Comparison of ENCODE assay signal across 8 mouse cellular contexts in the genomic region with DNA sequence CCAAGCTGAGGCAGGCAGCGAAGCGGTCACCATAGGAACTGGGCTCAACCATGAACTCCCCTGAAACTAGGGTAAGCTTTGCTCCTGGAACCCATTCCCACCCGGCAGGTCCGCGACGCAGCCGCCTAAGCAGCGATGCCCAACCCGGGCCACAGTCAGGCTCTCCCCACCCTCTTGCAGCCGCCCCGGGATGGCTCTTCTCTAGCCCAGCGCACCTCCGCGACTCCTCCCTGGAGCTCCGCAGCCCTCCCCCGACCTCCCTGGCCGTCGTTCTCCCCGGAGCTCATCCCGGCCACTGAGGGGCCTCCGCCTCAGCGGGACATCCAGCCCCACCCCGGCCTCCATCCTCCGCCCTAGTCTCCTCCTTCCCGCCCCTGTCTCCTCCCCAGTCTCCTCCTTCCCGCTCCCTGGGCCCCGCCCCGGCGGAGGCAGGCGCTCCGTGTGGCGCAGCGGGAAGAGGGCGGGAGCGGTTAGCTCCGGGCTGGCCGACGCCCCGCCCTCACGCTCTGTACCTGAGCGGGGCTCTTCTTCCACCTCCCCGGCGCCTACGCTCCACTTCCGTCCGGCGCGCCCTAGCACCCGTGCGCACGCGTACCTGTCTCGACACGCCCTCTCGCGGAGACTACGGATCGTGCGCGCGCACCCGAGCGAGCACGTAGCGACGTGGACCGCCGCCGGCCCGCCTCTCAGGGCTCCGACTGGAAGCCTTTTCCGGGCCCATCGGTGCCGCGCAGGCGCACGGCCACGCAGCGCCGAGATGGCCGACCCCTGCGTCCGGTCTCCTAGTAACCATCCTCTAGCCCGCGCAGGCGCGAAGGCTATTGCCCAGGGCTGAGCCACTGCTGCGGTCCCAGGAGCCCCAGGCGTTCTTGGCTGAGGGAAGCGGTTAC. TPM values are rescaled to one million over a fixed set of nuclear protein-coding genes. Genes with fewer than 3 reads are reported as not detected.
DNase-seq lines count a peak whose midpoint lies in the region; ATAC-seq and TF ChIP-seq lines count a peak whose summit lies in the region.

No protein-coding gene starts in this region.

- peak; percentile 50 to 78; a peak in 3 of 4 replicates for TF ChIP-seq POLR2A in MEL (IDR thresholded peaks at IDR 0.05; ENCODE audit: control insufficient read depth in 1 of 2, insufficient read depth in 1 of 2, low read depth in 1 of 2, low read length in 2 of 2, poor library complexity in 1 of 2)
- peak; percentile 98 for TF ChIP-seq POLR2A in cerebellum, adult 2 months (IDR thresholded peaks at IDR 0.05; ENCODE audit: borderline replicate concordance, insufficient read depth, low read length)

- no peak for TF ChIP-seq CTCF in MEL (IDR thresholded peaks at IDR 0.05 in 2 of 3, conservative IDR thresholded peaks at IDR 0.05 in 1 of 3; ENCODE audit: control insufficient read depth in 1 of 3, insufficient read depth in 1 of 3, low read depth in 2 of 3, low read length in 3 of 3, poor library complexity in 1 of 3, severe bottlenecking in 1 of 3)
- no peak for TF ChIP-seq CTCF in cerebellum, adult 2 months (IDR thresholded peaks at IDR 0.05; ENCODE audit: borderline replicate concordance, insufficient read depth, low read depth, low read length)
- peak; percentile 72 for TF ChIP-seq CTCF in forebrain, postnatal 0 days (IDR thresholded peaks at IDR 0.05; ENCODE audit: low read depth)

- H3K4me1 ChIP-seq in MEL (ENCODE audit: control insufficient read depth in 1 of 2, insufficient read depth in 2 of 2, low read length in 2 of 2) = peaks cover 5 to 12% of the 10 kb centered on the region in 2 experiments; a peak in 3 of 4 replicates
- no peaks in the 10 kb centered on the region; the same call in 1 of the 2 replicates for H3K4me1 ChIP-seq in cerebellum, adult 2 months (ENCODE audit: control insufficient read depth, insufficient read depth, low read length)
- H3K4me1 ChIP-seq in forebrain, postnatal 0 days (ENCODE audit: insufficient read depth) = no peaks in the 10 kb centered on the region
- H3K4me1 ChIP-seq in lung, embryonic 15.5 days = peaks cover 9% of the 10 kb centered on the region

- under 1% methylated on average over 90 of the region's 90 CpGs for WGBS in cerebellum, adult 2 months
- 1% methylated on average over 83 of the region's 90 CpGs for WGBS in forebrain, postnatal 0 days
- WGBS in lung, embryonic 15.5 days = under 1% methylated on average over 90 of the region's 90 CpGs

- H3K79me2 ChIP-seq in MEL (ENCODE audit: control insufficient read depth, insufficient read depth, low read length, poor library complexity) = peaks cover 2% of the 10 kb centered on the region; the same call in 1 of the 2 replicates

- peak overlapping the region; percentile 70 for H3K4me2 ChIP-seq in forebrain, postnatal 0 days (ENCODE audit: low read depth)
- H3K4me2 ChIP-seq in lung, embryonic 15.5 days = peak overlapping the region; percentile 78

- H3K36me3 ChIP-seq in MEL (ENCODE audit: control insufficient read depth in 1 of 2, insufficient read depth in 2 of 2, low read length in 2 of 2) = peaks cover 0 to 13% of the 10 kb centered on the region in 2 experiments; a peak in 2 of 4 replicates
- H3K36me3 ChIP-seq in forebrain, postnatal 0 days (ENCODE audit: insufficient read depth) = no peaks in the 10 kb centered on the region
- H3K36me3 ChIP-seq in lung, embryonic 15.5 days = no peaks in the 10 kb centered on the region

- peak; percentile 95 for ATAC-seq in forebrain, postnatal 0 days
- peak; percentile 98 for ATAC-seq in lung, embryonic 15.5 days (ENCODE audit: borderline replicate concordance, extremely low read depth, low FRiP score, low TSS enrichment)

- peak overlapping the region; percentile 88 for H3K9ac ChIP-seq in MEL (ENCODE audit: control insufficient read depth, low read depth, low read length, poor library complexity, severe bottlenecking)
- H3K9ac ChIP-seq in forebrain, postnatal 0 days = peak overlapping the region; percentile 63
- peak overlapping the region; percentile 69 for H3K9ac ChIP-seq in lung, embryonic 15.5 days

- peaks cover 1 to 4% of the 10 kb centered on the region in 2 experiments; a peak in 3 of 4 replicates for H3K27me3 ChIP-seq in MEL (ENCODE audit: control insufficient read depth in 1 of 2, insufficient read depth in 2 of 2, low read length in 2 of 2)
- no peaks in the 10 kb centered on the region for H3K27me3 ChIP-seq in cerebellum, adult 2 months (ENCODE audit: control insufficient read depth, insufficient read depth, low read length)
- H3K27me3 ChIP-seq in forebrain, postnatal 0 days (ENCODE audit: insufficient read depth, low read length) = peaks cover 3% of the 10 kb centered on the region; the same call in 1 of the 2 replicates
- H3K27me3 ChIP-seq in lung, embryonic 15.5 days = peaks cover 4% of the 10 kb centered on the region; the same call in 1 of the 2 replicates

- H3K9me3 ChIP-seq in MEL (replicated peaks; ENCODE audit: insufficient read depth, low read length) = no peaks in the 10 kb centered on the region
- no peaks in the 10 kb centered on the region for H3K9me3 ChIP-seq in forebrain, postnatal 0 days (ENCODE audit: low read length)
- no peaks in the 10 kb centered on the region for H3K9me3 ChIP-seq in lung, embryonic 15.5 days

- peak overlapping the region; percentile 75 to 91 for H3K4me3 ChIP-seq in MEL (ENCODE audit: control insufficient read depth in 1 of 2, insufficient read depth in 1 of 2, low read depth in 2 of 2, low read length in 2 of 2)
- H3K4me3 ChIP-seq in cerebellum, adult 2 months (replicated peaks; ENCODE audit: insufficient read depth, low read depth, low read length) = peak overlapping the region; percentile 99
- H3K4me3 ChIP-seq in forebrain, postnatal 0 days (ENCODE audit: low read depth, low read length) = peak overlapping the region; percentile 82
- H3K4me3 ChIP-seq in lung, embryonic 15.5 days = peak overlapping the region; percentile 82

- DNase-seq in MEL (ENCODE audit: low read depth, low spot score) = peak; percentile 99
- DNase-seq in cerebellum, adult 2 months = peak; percentile 100
- peak; percentile 100 for DNase-seq in forebrain, postnatal 0 days
- DNase-seq in heart, postnatal 4 days = peak; percentile 99
- DNase-seq in layer of hippocampus, adult 8-10 months (ENCODE audit: low spot score in 2 of 2) = peak; percentile 99
- peak; percentile 100 for DNase-seq in ovary, adult 18-20 months (ENCODE audit: low spot score)
- peak; percentile 100 for DNase-seq in thymus, postnatal 0 days (ENCODE audit: low spot score)

- TF ChIP-seq RAD21 in MEL (IDR thresholded peaks at IDR 0.05; ENCODE audit: low read depth, low read length) = no peak

- H3K27ac ChIP-seq in MEL (ENCODE audit: control insufficient read depth, low read depth, low read length) = peak overlapping the region; percentile 88
- H3K27ac ChIP-seq in cerebellum, adult 2 months (ENCODE audit: insufficient read depth, low read length) = peak overlapping the region; percentile 87
- H3K27ac ChIP-seq in forebrain, postnatal 0 days (ENCODE audit: low read depth, low read length) = peak overlapping the region; percentile 86
- peak overlapping the region; percentile 90 for H3K27ac ChIP-seq in lung, embryonic 15.5 days

- TF ChIP-seq EP300 in MEL (IDR thresholded peaks at IDR 0.05; ENCODE audit: low read depth in 1 of 2, low read length in 2 of 2) = no peak

RNA-seq across cellular contexts. Expression of a gene that starts 1.5 kb away (rescaled TPM):
- 0.35 and 0.49 TPM in 2 replicates for total RNA-seq in MEL (2012; rRNA removed)
- polyA plus RNA-seq in MEL (2012; ENCODE audit: insufficient read depth in 1 of 2, insufficient read length in 2 of 2, low read depth in 1 of 2, low replicate concordance in 2 of 2, missing spikeins in 1 of 2) = under 1 TPM in 1 of 2 experiments, not detected in 1; 0.64 TPM
- polyA plus RNA-seq in cerebellum, adult 2 months (2012; rRNA removed) = 7.3 and 7.5 TPM in 2 replicates
- 14.8 and 15.9 TPM in 2 replicates for total RNA-seq in forebrain, postnatal 0 days (2014; rRNA removed)
- polyA plus RNA-seq in forebrain, postnatal 0 days (2015; fragmentation: Nextera tagmentation; extraction: Ambion mirVana) = 10.2 and 10.3 TPM in 2 replicates
- total RNA-seq in heart, postnatal 4 days (2021) = 1 to 10 TPM; 4.1 to 4.2 TPM
- 10 to 100 TPM; 20.1 to 29.9 (median 23.7) TPM for total RNA-seq in layer of hippocampus, adult 8-10 months (2022)
- 7.4 and 7.7 TPM in 2 replicates for polyA plus RNA-seq in lung, embryonic 15.5 days (2015; fragmentation: Nextera tagmentation; extraction: Ambion mirVana)
- polyA plus RNA-seq in thymus, postnatal 0 days (2015; fragmentation: Nextera tagmentation; extraction: Ambion mirVana) = 7.1 and 8.0 TPM in 2 replicates

RNA-seq across cellular contexts. Expression of a gene that starts 6.8 kb away (rescaled TPM):
- 7.0 and 7.9 TPM in 2 replicates for total RNA-seq in MEL (2012; rRNA removed)
- 1 to 10 TPM in 1 of 2 experiments, not detected in 1; 7.1 TPM for polyA plus RNA-seq in MEL (2012; ENCODE audit: insufficient read depth in 1 of 2, insufficient read length in 2 of 2, low read depth in 1 of 2, low replicate concordance in 2 of 2, missing spikeins in 1 of 2)
- 5.8 and 5.9 TPM in 2 replicates for polyA plus RNA-seq in cerebellum, adult 2 months (2012; rRNA removed)
- total RNA-seq in forebrain, postnatal 0 days (2014; rRNA removed) = 8.1 and 10.8 TPM in 2 replicates
- 5.7 TPM in 2 replicates for polyA plus RNA-seq in forebrain, postnatal 0 days (2015; fragmentation: Nextera tagmentation; extraction: Ambion mirVana)
- 1 to 10 TPM; 7.3 to 8.6 TPM for total RNA-seq in heart, postnatal 4 days (2021)
- total RNA-seq in layer of hippocampus, adult 8-10 months (2022) = 1 to 10 TPM; 7.1 to 9.2 (median 8.6) TPM
- 7.8 and 8.3 TPM in 2 replicates for polyA plus RNA-seq in lung, embryonic 15.5 days (2015; fragmentation: Nextera tagmentation; extraction: Ambion mirVana)
- 5.7 and 7.0 TPM in 2 replicates for polyA plus RNA-seq in thymus, postnatal 0 days (2015; fragmentation: Nextera tagmentation; extraction: Ambion mirVana)

RNA-seq across cellular contexts. Expression of a gene that starts 25.5 kb away (rescaled TPM):
- total RNA-seq in MEL (2012; rRNA removed) = 16.3 and 20.9 TPM in 2 replicates
- polyA plus RNA-seq in MEL (2012; ENCODE audit: insufficient read depth in 1 of 2, insufficient read length in 2 of 2, low read depth in 1 of 2, low replicate concordance in 2 of 2, missing spikeins in 1 of 2) = 10 to 100 TPM in 1 of 2 experiments, not detected in 1; 23.0 TPM
- polyA plus RNA-seq in cerebellum, adult 2 months (2012; rRNA removed) = 14.8 and 17.8 TPM in 2 replicates
- total RNA-seq in forebrain, postnatal 0 days (2014; rRNA removed) = 9.7 and 11.9 TPM in 2 replicates
- polyA plus RNA-seq in forebrain, postnatal 0 days (2015; fragmentation: Nextera tagmentation; extraction: Ambion mirVana) = 8.1 and 9.5 TPM in 2 replicates
- 1 to 10 TPM; 5.8 to 7.9 TPM for total RNA-seq in heart, postnatal 4 days (2021)
- total RNA-seq in layer of hippocampus, adult 8-10 months (2022) = 10 to 100 TPM in 3 of 4 experiments, 1 to 10 TPM in 1; 8.6 to 14.7 (median 12.9) TPM
- 23.7 and 28.3 TPM in 2 replicates for polyA plus RNA-seq in lung, embryonic 15.5 days (2015; fragmentation: Nextera tagmentation; extraction: Ambion mirVana)
- 54.6 and 56.0 TPM in 2 replicates for polyA plus RNA-seq in thymus, postnatal 0 days (2015; fragmentation: Nextera tagmentation; extraction: Ambion mirVana)

RNA-seq across cellular contexts. Expression of a gene that starts 25.5 kb away (rescaled TPM):
- total RNA-seq in MEL (2012; rRNA removed) = 255 and 257 TPM in 2 replicates
- 100 to 1,000 TPM; 189 to 260 TPM for polyA plus RNA-seq in MEL (2012; ENCODE audit: insufficient read depth in 1 of 2, insufficient read length in 2 of 2, low read depth in 1 of 2, low replicate concordance in 2 of 2, missing spikeins in 1 of 2)
- polyA plus RNA-seq in cerebellum, adult 2 months (2012; rRNA removed) = 123 and 132 TPM in 2 replicates
- 105 and 153 TPM in 2 replicates for total RNA-seq in forebrain, postnatal 0 days (2014; rRNA removed)
- polyA plus RNA-seq in forebrain, postnatal 0 days (2015; fragmentation: Nextera tagmentation; extraction: Ambion mirVana) = 291 and 359 TPM in 2 replicates
- 100 to 1,000 TPM; 283 to 286 TPM for total RNA-seq in heart, postnatal 4 days (2021)
- total RNA-seq in layer of hippocampus, adult 8-10 months (2022) = 100 to 1,000 TPM; 131 to 158 (median 140) TPM
- polyA plus RNA-seq in lung, embryonic 15.5 days (2015; fragmentation: Nextera tagmentation; extraction: Ambion mirVana) = 212 and 218 TPM in 2 replicates
- polyA plus RNA-seq in thymus, postnatal 0 days (2015; fragmentation: Nextera tagmentation; extraction: Ambion mirVana) = 318 and 335 TPM in 2 replicates

RNA-seq across cellular contexts. Expression of a gene that starts 51.5 kb away (rescaled TPM):
- total RNA-seq in MEL (2012; rRNA removed) = not detected in 2 replicates
- not detected for polyA plus RNA-seq in MEL (2012; ENCODE audit: insufficient read depth in 1 of 2, insufficient read length in 2 of 2, low read depth in 1 of 2, low replicate concordance in 2 of 2, missing spikeins in 1 of 2)
- 0.05 and 0.13 TPM in 2 replicates for polyA plus RNA-seq in cerebellum, adult 2 months (2012; rRNA removed)
- 0.05 TPM in 1 of 2 replicates, not detected in the other for total RNA-seq in forebrain, postnatal 0 days (2014; rRNA removed)
- not detected in 2 replicates for polyA plus RNA-seq in forebrain, postnatal 0 days (2015; fragmentation: Nextera tagmentation; extraction: Ambion mirVana)
- not detected for total RNA-seq in heart, postnatal 4 days (2021)
- under 1 TPM in 1 of 4 experiments, not detected in 3; 0.12 TPM for total RNA-seq in layer of hippocampus, adult 8-10 months (2022)
- not detected in 2 replicates for polyA plus RNA-seq in lung, embryonic 15.5 days (2015; fragmentation: Nextera tagmentation; extraction: Ambion mirVana)
- polyA plus RNA-seq in thymus, postnatal 0 days (2015; fragmentation: Nextera tagmentation; extraction: Ambion mirVana) = 0.22 and 0.25 TPM in 2 replicates

Comparison
In these comparisons a context has a peak if more than half of its experiments do, and no peak if none do; other contexts are left out.
1. Peak in every context shown above with its lines: DNase-seq, ATAC-seq, H3K4me3 ChIP-seq and H3K27ac ChIP-seq.